Mouse (Mus musculus) liver, embryonic 15.5 days (tissue): ENCODE data around the gene Akap12. TPM values are rescaled to one million over a fixed set of nuclear protein-coding genes. Genes with fewer than 3 reads are reported as not detected.
A peak's percentile ranks its signal among the peaks of the same experiment; 100 is the strongest.

ENCODE experiments used
- ATAC-seq: fragments of 200-750 bp; cut with Nextera tagmentation; 2 replicates; pipeline ENCODE4 v1.8.0; 2017; ENCODE audit warnings: moderate number of reproducible peaks, mild to moderate bottlenecking, moderate library complexity; ENCODE audit not compliant: insufficient read depth
- H3K27ac ChIP-seq: fragments of 300-500 bp; sonication (generic); replicated peaks from 2 replicates; pipeline ENCODE4 v1.5.1; 2015; ENCODE audit warnings: mild to moderate bottlenecking, inconsistent platforms
- H3K27me3 ChIP-seq: fragments of 300-500 bp; sonication (generic); 2 replicates; pipeline ENCODE4 v1.6.1; 2015; ENCODE audit warnings: mild to moderate bottlenecking, inconsistent platforms
- H3K36me3 ChIP-seq: fragments of 300-500 bp; sonication (generic); replicated peaks from 2 replicates; pipeline ENCODE4 v1.6.1; 2015; ENCODE audit warnings: moderate library complexity, mild to moderate bottlenecking, inconsistent platforms
- H3K4me1 ChIP-seq: fragments of 300-500 bp; sonication (generic); replicated peaks from 2 replicates; pipeline ENCODE4 v1.6.1; 2015; ENCODE audit warnings: inconsistent platforms
- H3K4me2 ChIP-seq: fragments of 300-500 bp; sonication (generic); 2 replicates; pipeline ENCODE4 v1.6.1; 2015; ENCODE audit warnings: moderate library complexity, mild to moderate bottlenecking, inconsistent platforms
- H3K4me3 ChIP-seq: fragments of 300-500 bp; sonication (generic); replicated peaks from 2 replicates; pipeline ENCODE4 v1.5.1; 2015; ENCODE audit warnings: mild to moderate bottlenecking, inconsistent platforms
- H3K9ac ChIP-seq: fragments of 300-500 bp; sonication (generic); 2 replicates; pipeline ENCODE4 v1.6.1; 2015; ENCODE audit warnings: moderate library complexity, mild to moderate bottlenecking, inconsistent platforms
- H3K9me3 ChIP-seq: fragments of 300-500 bp; sonication (generic); replicated peaks from 2 replicates; pipeline ENCODE4 v1.6.1; 2016; ENCODE audit warnings: inconsistent platforms
- WGBS: fragments of 180-500 bp; shearing (Covaris S2); methylation state at CpG from one replicate; pipeline ENCODE4 v1.1.7; 2015; ENCODE audit warnings: mixed read lengths; ENCODE audit not compliant: insufficient replicate concordance; 5-methylcytosine and 5-hydroxymethylcytosine counted together
- polyA plus RNA-seq: library from polyadenylated mRNA; unstranded; fragments of >200 nt; fragmentation: Nextera tagmentation; extraction: Ambion mirVana; gene quantifications from 2 replicates; pipeline ENCODE4 v1.2.1, GENCODE M21; 2015

The Akap12 gene
- polyA plus RNA-seq, 1 experiment from 2014 or later, result 3.9 TPM

DNA sequence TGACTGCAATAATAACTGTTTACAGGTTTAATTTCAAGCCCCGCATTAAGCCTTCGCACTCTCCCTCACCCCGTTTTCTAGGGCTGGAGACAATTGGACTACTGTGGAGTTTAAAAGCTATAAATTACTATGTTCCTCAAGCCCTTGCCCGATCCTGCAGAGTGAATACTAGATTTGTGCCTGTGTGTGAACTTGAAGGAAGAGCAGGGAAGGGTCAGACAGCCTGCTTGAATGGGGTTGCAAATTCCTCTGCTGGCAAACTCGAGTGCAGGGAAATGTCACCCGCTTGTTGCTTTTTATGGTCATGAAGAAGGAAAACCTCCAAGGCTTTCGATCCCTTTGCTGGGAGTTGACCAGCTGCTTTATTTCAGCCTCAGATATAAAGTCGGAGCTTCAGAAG lies 19.6 kb downstream of the Akap12 start:
- Histone ChIP-seq H3K9ac (no peak overlapping the region), H3K9me3 (no peaks in the 10 kb centered on the region), H3K27me3 (no peaks in the 10 kb centered on the region), H3K4me1 (no peaks in the 10 kb centered on the region), H3K4me3 (no peak overlapping the region), H3K4me2 (no peak overlapping the region), H3K36me3 (no peaks in the 10 kb centered on the region), H3K27ac (no peak overlapping the region)
- no peak for ATAC-seq
- 65% methylated on average over 8 of the region's 8 CpGs for WGBS

DNA sequence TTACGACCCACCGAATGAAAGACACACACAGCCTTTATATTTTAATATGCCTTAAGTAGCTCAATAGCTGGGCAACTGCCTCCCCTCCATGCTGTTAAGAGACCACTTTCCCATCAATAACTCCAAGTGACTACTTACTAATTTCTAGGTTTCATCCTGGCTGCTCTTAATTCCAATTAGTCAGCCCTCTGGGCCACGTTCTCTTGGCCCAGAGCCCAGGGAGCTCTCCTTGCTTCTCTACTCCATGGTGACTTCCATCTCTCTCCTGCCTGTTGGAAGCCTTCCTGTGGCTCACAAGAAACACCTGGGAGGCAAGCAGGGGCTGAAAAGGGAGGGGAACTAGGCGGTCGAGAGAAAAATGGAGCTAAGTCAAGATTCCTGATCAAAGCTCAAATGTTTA lies 23.0 kb downstream of the Akap12 start:
- Histone ChIP-seq H3K36me3 (no peaks in the 10 kb centered on the region), H3K27ac (no peak overlapping the region), H3K4me3 (no peak overlapping the region), H3K9ac (no peak overlapping the region), H3K9me3 (no peaks in the 10 kb centered on the region), H3K4me1 (no peaks in the 10 kb centered on the region), H3K27me3 (no peaks in the 10 kb centered on the region), H3K4me2 (no peak overlapping the region)
- WGBS, result 68% methylated on average over 5 of the region's 5 CpGs
- no peak for ATAC-seq

DNA sequence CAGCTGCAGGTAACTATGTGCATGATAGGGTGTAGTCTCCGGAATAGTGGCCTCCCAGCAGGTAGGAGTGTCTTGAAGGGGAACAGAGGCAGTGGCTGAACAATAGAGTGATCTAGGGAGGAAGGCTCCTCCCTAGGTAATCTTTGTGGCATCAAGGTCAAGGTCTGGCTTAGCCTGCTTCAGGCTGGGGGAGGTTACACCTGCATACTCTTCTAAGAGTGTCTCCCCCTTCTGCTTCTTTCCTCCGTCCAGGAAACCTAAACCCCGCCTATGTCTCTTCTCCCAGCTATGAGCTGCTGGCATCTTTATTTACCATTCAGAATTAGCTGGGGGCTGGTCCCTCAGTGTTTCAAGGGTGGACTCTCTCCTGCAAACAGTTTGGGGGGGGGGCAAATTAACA lies 23.5 kb downstream of the Akap12 start:
- no peak overlapping the region for H3K4me3 ChIP-seq
- no peaks in the 10 kb centered on the region for H3K36me3 ChIP-seq
- no peak for ATAC-seq
- WGBS, result 31% methylated on average over 3 of the region's 3 CpGs
- no peak overlapping the region for H3K9ac ChIP-seq
- no peaks in the 10 kb centered on the region for H3K9me3 ChIP-seq
- H3K27ac ChIP-seq, result no peak overlapping the region
- no peaks in the 10 kb centered on the region for H3K4me1 ChIP-seq
- no peaks in the 10 kb centered on the region for H3K27me3 ChIP-seq
- H3K4me2 ChIP-seq, result no peak overlapping the region

DNA sequence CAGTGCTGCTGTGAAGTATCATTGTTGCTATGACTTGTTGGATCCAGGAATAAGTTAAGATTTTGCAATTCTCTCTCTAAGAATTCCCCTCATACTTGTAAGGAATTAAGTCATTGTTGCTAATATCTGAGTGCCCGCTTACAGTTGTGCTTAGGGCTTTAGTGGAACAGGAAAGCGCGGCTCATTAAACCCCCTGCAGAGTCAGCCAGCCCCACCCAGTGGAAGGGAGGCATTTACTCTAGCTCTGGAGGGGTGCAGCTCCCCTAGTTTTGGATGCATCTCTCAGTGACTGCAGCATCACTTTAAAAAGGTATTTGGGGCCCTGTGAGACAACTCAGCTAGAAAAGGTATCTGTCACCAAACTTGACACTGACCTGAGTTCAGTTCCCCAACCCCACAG lies 24.0 kb downstream of the Akap12 start:
- H3K27me3 ChIP-seq, result no peaks in the 10 kb centered on the region
- H3K4me3 ChIP-seq, result no peak overlapping the region
- ATAC-seq, result no peak
- no peaks in the 10 kb centered on the region for H3K4me1 ChIP-seq
- no peak overlapping the region for H3K4me2 ChIP-seq
- H3K9me3 ChIP-seq, result no peaks in the 10 kb centered on the region
- H3K27ac ChIP-seq, result no peak overlapping the region
- H3K9ac ChIP-seq, result no peak overlapping the region
- H3K36me3 ChIP-seq, result no peaks in the 10 kb centered on the region
- WGBS, result 73% methylated on average over 3 of the region's 3 CpGs

DNA sequence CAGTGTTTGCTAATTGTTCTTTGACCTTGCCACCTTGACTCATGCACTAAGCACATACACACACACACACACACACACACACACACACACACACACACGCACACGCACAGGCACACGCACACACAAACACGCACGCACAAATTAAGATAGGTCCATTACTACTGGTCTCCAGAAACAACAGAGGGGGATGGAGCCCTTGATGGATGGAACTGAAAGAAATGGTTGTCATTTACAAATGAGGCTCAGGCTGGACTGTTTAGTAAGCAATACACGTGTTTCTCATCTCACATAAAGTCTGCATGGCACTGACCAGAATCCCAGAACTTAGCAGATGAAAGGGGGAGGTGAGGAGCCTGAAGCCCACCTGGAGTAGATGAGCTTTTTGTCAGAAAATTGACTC lies 24.4 kb downstream of the Akap12 start:
- Histone ChIP-seq H3K36me3 (no peaks in the 10 kb centered on the region), H3K4me2 (no peak overlapping the region), H3K4me3 (no peak overlapping the region), H3K27me3 (no peaks in the 10 kb centered on the region), H3K4me1 (no peaks in the 10 kb centered on the region), H3K9me3 (no peaks in the 10 kb centered on the region), H3K27ac (no peak overlapping the region), H3K9ac (no peak overlapping the region)
- 69% methylated on average over 6 of the region's 6 CpGs for WGBS
- no peak for ATAC-seq

DNA sequence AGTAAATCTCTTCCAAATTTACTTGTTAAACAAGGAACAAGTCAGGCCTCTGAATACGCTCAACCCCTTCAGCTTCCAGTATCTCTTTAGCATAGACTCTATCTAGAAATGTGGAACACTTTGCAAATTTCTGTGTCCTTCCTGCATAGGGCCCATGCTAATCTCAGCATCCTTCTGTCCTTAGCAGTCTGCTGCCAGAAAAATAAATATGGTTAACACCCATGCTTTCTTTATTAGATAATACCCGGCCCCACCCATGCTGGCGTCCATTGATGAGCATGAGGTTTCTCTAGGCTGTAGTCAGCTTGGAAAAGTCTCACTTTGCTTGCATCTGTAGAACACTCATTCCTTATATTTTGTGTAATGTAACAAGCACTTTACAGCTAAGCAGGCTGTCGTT lies 27.2 kb downstream of the Akap12 start:
- no peak overlapping the region for H3K4me3 ChIP-seq
- no peak overlapping the region for H3K9ac ChIP-seq
- no peak for ATAC-seq
- H3K36me3 ChIP-seq, result no peaks in the 10 kb centered on the region
- H3K27ac ChIP-seq, result no peak overlapping the region
- no peak overlapping the region for H3K4me2 ChIP-seq
- no peaks in the 10 kb centered on the region for H3K4me1 ChIP-seq
- WGBS, result 26% methylated on average over 4 of the region's 4 CpGs
- no peaks in the 10 kb centered on the region for H3K9me3 ChIP-seq
- H3K27me3 ChIP-seq, result no peaks in the 10 kb centered on the region

DNA sequence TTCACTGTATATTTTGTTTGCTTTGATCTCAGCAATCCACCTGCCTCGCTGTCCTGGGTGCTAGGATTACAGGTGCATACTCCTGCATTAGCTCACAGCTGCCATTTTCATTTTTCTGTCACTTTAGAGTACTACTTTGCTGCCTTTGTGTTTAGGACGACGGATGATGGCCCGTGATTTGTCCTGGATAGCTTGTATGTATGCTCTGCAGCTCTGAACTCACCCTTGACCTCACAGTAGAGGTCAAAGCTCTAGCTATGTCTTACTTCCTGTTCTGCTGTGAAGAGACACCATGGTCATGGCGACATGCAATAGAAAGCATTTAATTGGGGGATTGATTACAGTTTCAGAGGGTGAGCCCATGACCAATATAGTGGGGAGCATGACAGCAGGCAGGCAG lies 37.4 kb downstream of the Akap12 start:
- Histone ChIP-seq H3K9me3 (no peaks in the 10 kb centered on the region), H3K4me2 (no peak overlapping the region), H3K27me3 (no peaks in the 10 kb centered on the region), H3K4me1 (no peaks in the 10 kb centered on the region), H3K36me3 (no peaks in the 10 kb centered on the region), H3K4me3 (no peak overlapping the region), H3K9ac (no peak overlapping the region), H3K27ac (no peak overlapping the region)
- ATAC-seq, result no peak
- WGBS, result 56% methylated on average over 5 of the region's 5 CpGs

DNA sequence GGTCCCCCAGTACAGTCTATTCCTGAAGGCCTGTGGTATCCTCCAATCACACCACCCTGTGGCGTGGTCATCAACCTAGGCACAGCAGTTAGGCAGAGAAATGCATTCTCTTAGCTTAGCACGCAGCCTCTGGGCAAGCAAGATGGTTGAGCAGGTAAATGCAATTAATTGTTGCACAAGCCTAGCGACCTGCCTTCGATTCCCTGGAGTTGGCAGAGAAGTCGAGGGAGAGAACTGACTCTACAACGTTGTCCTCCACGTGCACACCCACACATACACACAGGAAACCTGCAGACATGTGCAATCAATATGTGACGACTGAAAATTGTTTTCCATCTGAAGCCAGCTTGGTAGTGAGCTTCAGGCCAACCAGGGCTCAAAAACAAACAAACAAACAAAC lies 57.7 kb downstream of the Akap12 start:
- Histone ChIP-seq H3K4me3 (no peak overlapping the region), H3K27me3 (no peaks in the 10 kb centered on the region), H3K4me1 (no peaks in the 10 kb centered on the region), H3K27ac (no peak overlapping the region), H3K4me2 (no peak overlapping the region), H3K9ac (no peak overlapping the region), H3K36me3 (no peaks in the 10 kb centered on the region), H3K9me3 (no peaks in the 10 kb centered on the region)
- ATAC-seq, result no peak
- WGBS, result 60% methylated on average over 8 of the region's 8 CpGs

DNA sequence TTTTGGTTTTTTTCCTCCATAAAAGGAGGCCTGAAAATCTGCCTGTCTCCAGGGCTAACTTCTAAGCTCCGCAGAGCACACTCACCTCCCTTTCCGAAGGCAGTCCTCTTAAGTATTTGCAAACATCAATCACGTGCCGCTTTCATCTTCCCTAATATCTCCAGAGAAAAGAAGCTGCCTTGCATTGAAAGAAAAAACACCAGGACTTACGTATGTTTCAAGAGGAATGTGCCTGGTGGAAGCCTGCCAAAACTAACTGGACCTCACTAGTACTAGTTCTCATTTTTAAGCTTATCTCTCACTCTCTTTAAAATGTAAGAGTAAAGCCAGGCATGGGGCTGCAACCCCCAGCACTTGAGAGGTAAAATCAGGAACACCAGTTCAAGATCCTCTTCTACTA lies 59.4 kb downstream of the Akap12 start:
- Histone ChIP-seq H3K27ac (no peak overlapping the region), H3K36me3 (no peaks in the 10 kb centered on the region), H3K27me3 (no peaks in the 10 kb centered on the region), H3K4me3 (no peak overlapping the region), H3K4me1 (no peaks in the 10 kb centered on the region), H3K9ac (no peak overlapping the region), H3K9me3 (no peaks in the 10 kb centered on the region), H3K4me2 (no peak overlapping the region)
- no peak for ATAC-seq
- 46% methylated on average over 5 of the region's 5 CpGs for WGBS

DNA sequence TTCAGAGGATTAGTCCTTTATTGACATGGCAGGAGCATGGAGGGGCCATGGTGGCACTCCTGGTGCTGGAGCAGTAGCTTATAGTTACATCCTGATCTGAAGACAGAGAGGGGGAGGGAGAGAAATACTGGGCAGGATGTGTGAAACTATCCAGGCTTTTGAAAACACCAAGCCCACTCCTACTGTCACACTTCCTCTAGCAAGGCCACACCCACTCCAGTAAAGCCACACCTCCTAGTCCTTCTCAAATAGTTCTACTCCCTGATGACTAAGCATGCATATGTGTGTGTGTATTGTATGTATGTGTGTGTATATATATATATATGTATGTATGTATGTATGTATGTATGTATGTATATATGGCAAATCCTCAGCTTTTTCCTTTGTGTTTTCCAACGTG lies 61.5 kb downstream of the Akap12 start:
- no peaks in the 10 kb centered on the region for H3K36me3 ChIP-seq
- ATAC-seq, result no peak
- no peaks in the 10 kb centered on the region for H3K9me3 ChIP-seq
- H3K9ac ChIP-seq, result no peak overlapping the region
- no peaks in the 10 kb centered on the region for H3K4me1 ChIP-seq
- no peaks in the 10 kb centered on the region for H3K27me3 ChIP-seq
- no peak overlapping the region for H3K4me2 ChIP-seq
- WGBS, result 68% methylated on average over 1 of the region's 1 CpGs
- no peak overlapping the region for H3K27ac ChIP-seq
- H3K4me3 ChIP-seq, result no peak overlapping the region

DNA sequence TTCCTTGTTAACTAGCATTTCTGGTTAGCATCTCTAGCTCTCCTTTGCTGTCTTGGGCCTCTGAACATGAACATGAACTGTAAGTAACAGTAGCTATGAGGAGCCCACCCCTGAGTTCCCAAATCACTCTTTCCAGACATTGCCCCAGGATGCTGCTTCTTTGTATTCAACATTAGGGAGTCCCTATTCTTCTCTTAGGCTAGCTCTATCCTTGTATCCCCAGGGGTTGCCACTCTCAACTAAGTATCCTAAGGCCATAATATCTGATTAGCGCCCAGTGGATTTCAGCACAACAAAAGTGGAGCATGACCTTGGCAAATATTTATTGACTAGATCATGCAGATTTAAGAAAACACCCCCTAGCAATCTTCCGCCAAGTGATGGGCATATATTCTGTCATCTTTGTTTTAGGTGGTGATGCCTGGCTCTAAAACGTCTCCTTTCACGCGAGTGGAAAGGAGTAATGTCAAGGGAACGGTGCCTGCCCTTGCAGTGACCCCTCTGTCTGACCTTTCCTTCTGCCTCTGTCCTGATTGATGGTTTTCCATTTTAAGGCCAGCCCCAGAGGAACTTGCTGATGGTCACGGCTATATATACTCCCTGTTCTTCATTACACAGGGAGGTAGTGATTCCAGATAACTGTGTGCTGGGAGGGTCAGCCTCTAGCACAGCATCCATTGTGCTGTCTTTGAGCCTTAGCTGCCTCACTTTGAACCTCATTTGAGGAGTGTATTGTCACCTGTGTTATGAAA lies 66.2 kb downstream of the Akap12 start:
- Histone ChIP-seq H3K4me3 (no peak overlapping the region), H3K36me3 (no peaks in the 10 kb centered on the region), H3K4me1 (peaks cover 14% of the 10 kb centered on the region; the same call in 1 of the 2 replicates), H3K9ac (no peak overlapping the region), H3K9me3 (no peaks in the 10 kb centered on the region), H3K27me3 (peaks cover 3% of the 10 kb centered on the region; the same call in 1 of the 2 replicates), H3K4me2 (no peak overlapping the region), H3K27ac (no peak overlapping the region)
- 65% methylated on average over 7 of the region's 7 CpGs for WGBS
- no peak for ATAC-seq

DNA sequence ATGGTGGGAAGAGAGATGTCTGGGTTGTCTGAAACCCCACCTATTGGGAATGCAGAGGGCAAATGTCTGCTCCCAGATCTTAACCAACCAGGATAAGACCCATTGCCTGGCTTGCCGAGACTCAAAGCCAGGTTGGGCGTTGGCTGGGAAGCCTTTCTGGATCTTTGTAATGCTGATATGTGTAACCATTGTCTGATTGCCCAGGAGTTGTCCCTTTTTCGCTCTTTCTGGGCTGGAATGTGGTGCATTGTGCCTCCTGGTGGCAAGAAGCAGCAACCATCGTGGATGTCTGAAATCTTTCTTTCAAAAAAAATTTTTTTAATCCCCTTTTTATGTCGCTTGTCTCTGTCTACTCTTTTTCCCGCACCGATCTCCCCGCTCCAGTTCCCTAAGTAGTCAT lies 67.1 kb downstream of the Akap12 start:
- WGBS, result 6% methylated on average over 8 of the region's 8 CpGs
- no peaks in the 10 kb centered on the region for H3K9me3 ChIP-seq
- no peaks in the 10 kb centered on the region for H3K36me3 ChIP-seq
- peak overlapping the region; percentile 50 for H3K4me3 ChIP-seq
- peaks cover 14% of the 10 kb centered on the region; the same call in 1 of the 2 replicates for H3K4me1 ChIP-seq
- peak overlapping the region; percentile 72 for H3K4me2 ChIP-seq
- H3K27me3 ChIP-seq, result peaks cover 3% of the 10 kb centered on the region; the same call in 1 of the 2 replicates
- no peak overlapping the region for H3K27ac ChIP-seq
- H3K9ac ChIP-seq, result no peak overlapping the region
- ATAC-seq, result no peak
